Mouse (Mus musculus) erythroblast, embryonic 14.5 days (primary cell): ENCODE results near the gene Olfr1396. TPM values are rescaled to one million over a fixed set of nuclear protein-coding genes. Genes with fewer than 3 reads are reported as not detected.

ENCODE experiments used
- H3K27me3 ChIP-seq: 2 replicates; pipeline ENCODE4 v1.6.1; 2012; ENCODE audit warnings: inconsistent platforms; ENCODE audit not compliant: control insufficient read depth
- H3K36me3 ChIP-seq: 2 replicates; pipeline ENCODE4 v1.6.1; 2012; ENCODE audit warnings: mild to moderate bottlenecking, inconsistent platforms; ENCODE audit not compliant: control insufficient read depth
- H3K4me1 ChIP-seq: 2 replicates; pipeline ENCODE4 v1.6.1; 2012; ENCODE audit warnings: inconsistent platforms; ENCODE audit not compliant: control insufficient read depth
- H3K4me3 ChIP-seq: replicated peaks from 2 replicates; pipeline ENCODE3; 2012; ENCODE audit warnings: moderate library complexity, mild to moderate bottlenecking, inconsistent platforms
- H3K9me3 ChIP-seq: 2 replicates; pipeline ENCODE4 v1.6.1; 2012; ENCODE audit warnings: low read length, inconsistent platforms, mixed read lengths; ENCODE audit not compliant: control insufficient read depth
- GATA1 ChIP-seq: IDR thresholded peaks from 2 replicates; pipeline ENCODE4 v1.6.1; 2012; ENCODE audit warnings: low read length, inconsistent platforms, mixed read lengths
- TAL1 ChIP-seq: IDR thresholded peaks from 3 replicates; pipeline ENCODE4 v1.6.1; 2012; ENCODE audit warnings: low read length, inconsistent platforms, mixed read lengths
- polyA plus RNA-seq: library from polyadenylated mRNA; stranded (reverse); fragments of >175 nt; gene quantifications from 2 replicates; pipeline ENCODE4 v1.2.3, GENCODE M21; 2012

The Olfr1396 gene
- polyA plus RNA-seq, 1 experiment, result not detected

DNA sequence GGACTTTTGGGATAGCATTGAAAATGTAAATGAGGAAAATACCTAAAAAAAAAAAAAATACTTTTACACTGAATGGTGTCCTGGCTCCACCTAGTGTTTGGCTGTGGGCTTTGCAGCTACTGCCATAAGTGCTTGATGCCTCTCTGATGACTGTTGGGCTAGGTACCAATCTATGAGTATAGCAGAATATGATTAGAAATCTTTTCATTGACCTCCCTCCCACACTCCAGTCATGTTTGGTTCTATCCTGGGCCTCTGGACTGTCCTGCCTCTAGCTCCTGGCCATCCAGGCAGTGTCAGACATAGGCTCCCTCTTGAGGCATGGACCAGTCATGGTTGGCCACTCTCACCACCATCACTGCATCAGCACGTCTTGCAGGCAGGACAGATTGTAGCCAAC lies 5.8 kb downstream of the Olfr1396 start:
- Histone ChIP-seq H3K36me3 (no peaks in the 10 kb centered on the region), H3K4me3 (no peak overlapping the region), H3K27me3 (no peaks in the 10 kb centered on the region), H3K9me3 (no peaks in the 10 kb centered on the region), H3K4me1 (peaks cover 4% of the 10 kb centered on the region)
- TF ChIP-seq TAL1 (no peak), GATA1 (no peak)

DNA sequence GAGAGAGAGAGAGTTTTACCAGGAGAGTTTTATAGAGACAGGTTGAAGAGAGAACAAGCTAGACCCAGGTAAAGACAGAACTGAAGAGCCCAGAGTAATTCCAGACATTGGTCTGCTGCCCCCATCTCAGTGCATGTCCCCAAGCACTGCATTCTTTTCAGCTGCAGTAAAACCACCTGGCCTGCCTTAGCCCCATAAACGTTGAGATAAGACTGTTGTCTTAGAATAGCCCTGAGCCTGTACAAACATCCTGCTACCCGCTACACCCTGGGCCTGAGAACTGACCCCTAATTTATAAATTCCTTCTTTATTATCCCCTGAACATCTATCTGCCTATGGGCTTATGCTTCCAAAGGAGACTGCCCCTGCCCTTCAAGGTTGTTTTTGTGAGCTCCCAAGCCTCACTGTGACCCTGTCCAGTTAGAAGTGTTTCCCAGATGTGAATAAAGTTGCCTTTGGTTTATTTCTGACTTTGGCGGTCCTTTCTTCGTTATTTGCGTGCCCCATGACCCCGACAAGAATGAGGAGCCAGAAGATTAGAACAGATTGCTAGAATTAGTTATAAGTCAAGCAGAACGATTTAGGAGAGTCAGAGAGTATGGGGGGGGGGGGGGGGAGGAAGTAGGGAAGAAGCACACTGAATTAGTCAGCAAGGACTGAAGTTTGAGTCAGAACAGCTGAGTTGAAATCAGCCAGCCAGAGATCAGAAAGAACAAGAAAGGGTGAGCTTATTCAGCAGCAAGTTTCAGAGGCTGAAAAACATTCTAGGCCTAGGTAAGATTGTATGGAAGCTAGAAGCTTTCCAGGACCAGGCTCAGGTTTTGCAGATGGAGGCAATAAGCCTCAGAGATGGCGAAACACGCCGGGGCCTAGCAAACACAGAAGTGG lies 6.8 kb downstream of the Olfr1396 start:
- Histone ChIP-seq H3K27me3 (no peaks in the 10 kb centered on the region), H3K9me3 (no peaks in the 10 kb centered on the region), H3K36me3 (no peaks in the 10 kb centered on the region), H3K4me1 (peaks cover 11% of the 10 kb centered on the region), H3K4me3 (no peak overlapping the region)
- TF ChIP-seq GATA1 (no peak), TAL1 (no peak)

DNA sequence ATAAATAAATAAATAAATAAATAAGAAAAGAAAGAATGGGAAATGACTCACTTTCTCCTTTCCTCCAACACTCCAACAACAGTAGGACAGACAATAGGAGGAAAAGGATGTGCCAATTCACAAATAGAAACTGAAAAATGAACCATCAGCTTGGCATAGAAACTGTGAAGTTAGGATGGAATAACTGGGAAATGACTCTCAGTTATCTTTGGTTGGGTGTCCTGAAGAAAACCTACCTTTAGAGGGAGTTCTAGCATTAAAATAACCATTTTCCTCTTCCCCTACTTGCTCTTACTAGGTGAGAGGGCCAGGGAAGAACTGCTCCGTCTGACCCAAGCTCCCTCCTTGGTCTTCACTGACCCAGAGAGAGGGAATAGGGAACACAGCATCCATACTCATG lies 8.9 kb downstream of the Olfr1396 start:
- TF ChIP-seq TAL1 (no peak), GATA1 (no peak)
- H3K4me1 ChIP-seq, result peaks cover 13% of the 10 kb centered on the region
- H3K36me3 ChIP-seq, result no peaks in the 10 kb centered on the region
- H3K27me3 ChIP-seq, result no peaks in the 10 kb centered on the region
- no peaks in the 10 kb centered on the region for H3K9me3 ChIP-seq
- no peak overlapping the region for H3K4me3 ChIP-seq

DNA sequence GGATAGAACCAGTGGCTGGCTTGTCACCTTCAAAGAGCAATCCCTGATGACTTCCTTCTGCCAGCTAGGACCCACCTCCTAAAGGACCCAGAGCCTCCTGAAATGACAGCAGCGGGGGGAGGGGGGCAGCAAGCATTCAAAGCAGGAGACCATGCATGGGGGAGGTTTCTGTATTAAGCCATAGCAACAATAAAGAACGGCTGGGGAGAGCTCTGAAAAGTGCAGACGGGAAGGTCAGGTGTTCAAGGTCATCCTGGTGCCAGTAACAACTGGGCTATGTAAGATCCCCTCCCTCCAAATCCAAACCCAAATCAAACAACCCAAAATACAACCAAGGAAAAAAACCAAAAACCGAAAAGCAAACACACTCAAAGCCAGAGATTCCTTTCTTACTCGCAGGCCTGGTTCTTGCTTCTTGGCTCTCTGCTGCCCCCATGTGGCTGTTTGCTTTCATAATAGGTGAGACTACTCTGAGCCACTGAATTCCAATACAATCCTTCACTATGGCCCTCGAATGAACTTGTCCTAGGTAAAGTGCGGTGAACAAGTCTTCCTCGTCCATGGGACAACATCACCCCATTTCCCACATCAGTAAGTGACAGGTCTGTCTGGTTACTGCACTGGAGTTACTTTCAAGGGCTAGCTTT lies 11.5 kb downstream of the Olfr1396 start:
- no peak overlapping the region for H3K4me3 ChIP-seq
- no peaks in the 10 kb centered on the region for H3K36me3 ChIP-seq
- peaks cover 16% of the 10 kb centered on the region for H3K4me1 ChIP-seq
- no peak for TF ChIP-seq GATA1
- TF ChIP-seq TAL1, result no peak
- H3K27me3 ChIP-seq, result no peaks in the 10 kb centered on the region
- no peaks in the 10 kb centered on the region for H3K9me3 ChIP-seq

DNA sequence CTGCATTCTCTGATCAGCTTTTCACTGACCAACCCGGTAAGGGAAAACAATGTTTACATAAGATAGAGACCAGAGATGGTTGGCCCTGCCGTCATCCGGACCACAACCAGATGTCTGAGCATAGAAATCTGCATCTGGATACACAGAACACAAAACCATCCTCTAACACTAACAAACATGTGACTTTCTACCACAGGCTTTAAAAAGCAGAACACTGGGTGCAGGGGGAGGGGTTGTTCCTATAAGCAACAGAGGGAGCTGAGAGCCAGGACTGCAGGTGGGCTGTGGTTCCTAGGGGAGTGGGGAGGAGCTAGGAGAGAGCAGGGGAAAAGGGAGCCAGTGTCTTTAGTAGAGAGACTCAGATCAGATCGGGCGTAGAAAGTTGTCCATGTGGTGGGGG lies 13.2 kb downstream of the Olfr1396 start:
- Histone ChIP-seq H3K36me3 (no peaks in the 10 kb centered on the region), H3K9me3 (no peaks in the 10 kb centered on the region), H3K27me3 (no peaks in the 10 kb centered on the region), H3K4me3 (no peak overlapping the region), H3K4me1 (peaks cover 16% of the 10 kb centered on the region)
- TF ChIP-seq GATA1 (no peak), TAL1 (no peak)

DNA sequence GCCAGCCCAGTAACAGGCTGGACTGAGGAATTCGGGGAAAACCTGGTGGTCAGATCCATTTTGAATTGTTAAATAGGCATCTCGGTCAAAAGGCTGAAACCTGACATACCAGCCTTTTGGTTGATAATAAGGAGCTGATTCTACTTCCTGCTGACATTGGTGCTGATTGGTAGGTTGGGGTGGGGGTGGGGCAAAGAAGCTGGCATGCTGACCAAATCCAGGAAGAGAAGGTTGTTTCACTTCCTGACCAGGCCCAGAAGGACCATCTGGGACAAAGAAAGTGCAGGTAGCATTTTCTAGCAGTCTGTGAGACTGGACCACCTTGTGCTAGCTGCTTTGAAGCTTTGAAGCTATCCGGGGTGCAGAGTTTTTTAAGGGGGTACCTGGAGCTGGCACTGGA lies 14.3 kb downstream of the Olfr1396 start:
- Histone ChIP-seq H3K4me1 (peaks cover 16% of the 10 kb centered on the region), H3K4me3 (no peak overlapping the region), H3K9me3 (no peaks in the 10 kb centered on the region), H3K27me3 (no peaks in the 10 kb centered on the region), H3K36me3 (no peaks in the 10 kb centered on the region)
- no peak for TF ChIP-seq GATA1

DNA sequence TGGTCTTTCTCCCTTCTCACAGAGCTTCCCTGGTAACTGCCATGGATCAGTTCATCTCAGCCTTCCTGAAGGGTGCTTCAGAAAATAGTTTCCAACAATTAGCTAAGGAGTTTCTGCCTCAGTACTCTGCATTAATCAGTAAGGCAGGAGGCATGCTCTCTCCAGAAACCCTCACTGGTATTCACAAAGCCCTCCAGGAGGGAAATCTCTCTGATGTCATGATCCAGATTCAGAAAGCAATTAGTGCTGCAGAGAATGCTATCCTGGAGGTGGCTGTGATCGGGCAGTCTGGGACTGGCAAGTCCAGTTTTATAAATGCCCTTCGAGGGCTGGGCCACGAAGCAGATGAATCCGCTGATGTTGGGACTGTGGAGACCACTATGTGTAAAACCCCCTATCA lies 19.3 kb downstream of the Olfr1396 start:
- H3K4me1 ChIP-seq, result peaks cover 24% of the 10 kb centered on the region
- H3K27me3 ChIP-seq, result no peaks in the 10 kb centered on the region
- H3K36me3 ChIP-seq, result no peaks in the 10 kb centered on the region
- H3K9me3 ChIP-seq, result no peaks in the 10 kb centered on the region
- no peak overlapping the region for H3K4me3 ChIP-seq
- TF ChIP-seq GATA1 (no peak), TAL1 (no peak)

DNA sequence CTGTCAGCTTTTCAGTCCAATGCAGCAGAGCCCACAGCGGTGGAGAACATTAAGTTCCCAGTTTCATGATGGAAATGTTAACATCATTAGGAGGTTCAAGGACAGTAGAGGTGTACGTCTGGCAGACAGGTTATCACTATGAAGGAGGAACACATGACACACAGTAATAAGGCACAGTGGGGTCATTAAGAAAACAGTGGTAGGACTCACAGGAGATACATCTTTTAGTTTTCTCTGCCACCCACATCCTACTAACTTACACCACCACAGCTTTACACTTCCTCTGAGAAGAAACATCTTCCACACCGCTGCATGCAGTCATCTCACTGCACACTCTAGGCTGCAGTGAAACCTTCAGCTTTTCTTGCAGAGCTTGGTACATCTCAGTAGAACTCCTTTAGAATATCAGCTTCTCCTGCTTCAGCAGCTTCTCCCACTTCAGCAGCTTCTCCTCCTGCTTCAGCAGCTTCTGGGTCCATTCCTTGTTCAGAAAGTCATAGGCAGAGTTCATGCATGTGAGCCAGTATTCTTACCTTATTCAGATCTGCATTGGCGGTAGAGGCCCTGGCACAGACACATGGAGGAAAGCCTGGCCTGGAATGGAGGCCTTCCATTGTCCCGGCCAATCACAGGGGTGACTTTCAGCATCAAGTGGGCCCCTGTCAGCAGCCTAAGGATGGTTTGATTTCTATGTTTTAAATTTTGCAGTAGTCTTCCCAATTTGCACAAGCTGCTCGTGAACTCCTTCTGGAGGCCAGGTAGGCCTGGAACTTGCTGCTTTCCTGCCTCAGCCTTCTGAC lies 20.6 kb downstream of the Olfr1396 start:
- Histone ChIP-seq H3K27me3 (no peaks in the 10 kb centered on the region), H3K36me3 (no peaks in the 10 kb centered on the region), H3K4me3 (no peak overlapping the region), H3K9me3 (no peaks in the 10 kb centered on the region), H3K4me1 (peaks cover 36% of the 10 kb centered on the region)
- TF ChIP-seq GATA1 (no peak), TAL1 (no peak)

DNA sequence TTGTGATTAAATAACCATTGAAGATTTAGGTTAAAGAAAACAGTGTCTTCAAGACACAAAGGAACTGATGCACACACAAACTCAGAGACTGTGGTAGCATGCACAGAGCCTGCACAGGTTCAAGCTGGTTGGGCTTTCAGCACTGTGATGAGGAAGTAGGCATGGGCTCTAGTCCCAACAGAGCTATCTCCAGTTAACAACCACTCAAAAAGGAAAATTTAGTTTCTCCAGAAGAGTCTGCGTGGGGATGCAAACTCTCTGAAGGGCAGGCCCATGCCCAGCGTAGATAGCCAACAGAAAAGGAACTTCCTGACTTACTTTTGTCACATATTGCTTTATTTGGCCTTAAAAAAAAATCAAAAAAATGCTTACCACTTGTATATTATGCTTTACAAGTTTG lies 21.9 kb downstream of the Olfr1396 start:
- peaks cover 48% of the 10 kb centered on the region for H3K4me1 ChIP-seq

More for the DNA sequence above, 21.9 kb downstream of the Olfr1396 start:
- no peaks in the 10 kb centered on the region for H3K27me3 ChIP-seq
- no peaks in the 10 kb centered on the region for H3K9me3 ChIP-seq
- no peaks in the 10 kb centered on the region for H3K36me3 ChIP-seq
- no peak overlapping the region for H3K4me3 ChIP-seq
- TF ChIP-seq GATA1 (no peak), TAL1 (no peak)
